Mouse (Mus musculus): Measurements from ENCODE around the gene Tuba3a. TPM values are rescaled to one million over a fixed set of nuclear protein-coding genes. Genes with fewer than 3 reads are reported as not detected.

The Tuba3a gene
- polyA plus RNA-seq, 1 experiment from 2014 or later, result not detected

Small RNA genes lying within 50 kb of the gene (microRNA-seq; reads per million reads assigned to microRNA genes)
- not detected for gene Mir8113 (ENCODE audit: insufficient number of aligned reads)

Other genes starting within 250 kb of the Tuba3a start
- gene Ing4, start 246.3 kb downstream of the Tuba3a start, polyA plus RNA-seq (2014; fragmentation: Nextera tagmentation; extraction: Ambion mirVana), result 126 and 135 TPM in 2 replicates
- gene Acrbp, start 236.4 kb downstream of the Tuba3a start, polyA plus RNA-seq (2014; fragmentation: Nextera tagmentation; extraction: Ambion mirVana), result 14.6 and 15.8 TPM in 2 replicates
- 0.21 and 0.36 TPM in 2 replicates for gene Lpar5, start 218.1 kb downstream of the Tuba3a start, polyA plus RNA-seq (2014; fragmentation: Nextera tagmentation; extraction: Ambion mirVana)
- gene Chd4, start 190.1 kb downstream of the Tuba3a start, polyA plus RNA-seq (2014; fragmentation: Nextera tagmentation; extraction: Ambion mirVana), result 124 and 131 TPM in 2 replicates
- 65.4 and 70.3 TPM in 2 replicates for gene Nop2, start 154.1 kb downstream of the Tuba3a start, polyA plus RNA-seq (2014; fragmentation: Nextera tagmentation; extraction: Ambion mirVana)
- gene Iffo1, start 140.8 kb downstream of the Tuba3a start, polyA plus RNA-seq (2014; fragmentation: Nextera tagmentation; extraction: Ambion mirVana), result 10.5 and 12.3 TPM in 2 replicates
- gene Gapdh, start 119.6 kb downstream of the Tuba3a start, polyA plus RNA-seq (2014; fragmentation: Nextera tagmentation; extraction: Ambion mirVana), result 2,700 and 2,872 TPM in 2 replicates
- 225 and 271 TPM in 2 replicates for gene Ncapd2, start 94.3 kb downstream of the Tuba3a start, polyA plus RNA-seq (2014; fragmentation: Nextera tagmentation; extraction: Ambion mirVana)
- gene Mrpl51, start 94.2 kb downstream of the Tuba3a start, polyA plus RNA-seq (2014; fragmentation: Nextera tagmentation; extraction: Ambion mirVana), result 195 and 197 TPM in 2 replicates
- gene Vamp1, start 70.5 kb downstream of the Tuba3a start, polyA plus RNA-seq (2014; fragmentation: Nextera tagmentation; extraction: Ambion mirVana), result 1.9 and 2.1 TPM in 2 replicates
- gene Tapbpl, start 54.2 kb downstream of the Tuba3a start, polyA plus RNA-seq (2014; fragmentation: Nextera tagmentation; extraction: Ambion mirVana), result 1.1 and 1.8 TPM in 2 replicates
- gene Cd27, start 49.0 kb downstream of the Tuba3a start, polyA plus RNA-seq (2014; fragmentation: Nextera tagmentation; extraction: Ambion mirVana), result 1.3 and 2.3 TPM in 2 replicates
- gene Ltbr, start 27.8 kb upstream of the Tuba3a start, polyA plus RNA-seq (2014; fragmentation: Nextera tagmentation; extraction: Ambion mirVana), result 15.6 and 16.6 TPM in 2 replicates
- gene Scnn1a, start 34.6 kb upstream of the Tuba3a start, polyA plus RNA-seq (2014; fragmentation: Nextera tagmentation; extraction: Ambion mirVana), result 0.21 and 0.28 TPM in 2 replicates
- gene Tnfrsf1a, start 63.3 kb upstream of the Tuba3a start, polyA plus RNA-seq (2014; fragmentation: Nextera tagmentation; extraction: Ambion mirVana), result 24.0 and 25.9 TPM in 2 replicates
- gene Plekhg6, start 94.8 kb upstream of the Tuba3a start, polyA plus RNA-seq (2014; fragmentation: Nextera tagmentation; extraction: Ambion mirVana), result 0.12 and 0.19 TPM in 2 replicates
- 40.5 and 47.4 TPM in 2 replicates for gene Cd9, start 208.7 kb upstream of the Tuba3a start, polyA plus RNA-seq (2014; fragmentation: Nextera tagmentation; extraction: Ambion mirVana)

All from forebrain, embryonic 11.5 days (tissue).